Mouse (Mus musculus): ENCODE results near the gene Ffar4.

Gene Ffar4

DNA sequence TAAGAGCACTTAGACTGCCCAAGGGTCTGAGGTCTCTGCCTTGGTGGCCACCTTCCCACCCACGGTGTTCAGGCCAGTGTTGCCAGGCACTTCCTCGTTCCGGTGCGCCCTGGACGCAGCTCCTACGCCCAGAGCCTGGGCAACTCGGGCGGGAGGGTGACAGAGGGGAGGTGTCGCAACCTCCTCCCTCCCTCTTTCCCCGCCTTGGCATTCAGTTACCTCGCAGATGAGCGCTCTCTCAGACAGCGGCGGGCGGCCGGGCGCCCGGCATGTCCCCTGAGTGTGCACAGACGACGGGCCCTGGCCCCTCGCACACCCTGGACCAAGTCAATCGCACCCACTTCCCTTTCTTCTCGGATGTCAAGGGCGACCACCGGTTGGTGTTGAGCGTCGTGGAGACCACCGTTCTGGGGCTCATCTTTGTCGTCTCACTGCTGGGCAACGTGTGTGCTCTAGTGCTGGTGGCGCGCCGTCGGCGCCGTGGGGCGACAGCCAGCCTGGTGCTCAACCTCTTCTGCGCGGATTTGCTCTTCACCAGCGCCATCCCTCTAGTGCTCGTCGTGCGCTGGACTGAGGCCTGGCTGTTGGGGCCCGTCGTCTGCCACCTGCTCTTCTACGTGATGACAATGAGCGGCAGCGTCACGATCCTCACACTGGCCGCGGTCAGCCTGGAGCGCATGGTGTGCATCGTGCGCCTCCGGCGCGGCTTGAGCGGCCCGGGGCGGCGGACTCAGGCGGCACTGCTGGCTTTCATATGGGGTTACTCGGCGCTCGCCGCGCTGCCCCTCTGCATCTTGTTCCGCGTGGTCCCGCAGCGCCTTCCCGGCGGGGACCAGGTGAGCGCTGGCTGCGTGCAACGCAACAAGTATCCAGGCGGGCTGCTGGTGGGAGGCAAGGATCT lies at the start of gene Ffar4:
Gene Ffar4 (plus strand): TSS at position 214 of the 901 bp plus-strand sequence.
- no peak for DNase-seq (ENCODE audit: low spot score)

DNA sequence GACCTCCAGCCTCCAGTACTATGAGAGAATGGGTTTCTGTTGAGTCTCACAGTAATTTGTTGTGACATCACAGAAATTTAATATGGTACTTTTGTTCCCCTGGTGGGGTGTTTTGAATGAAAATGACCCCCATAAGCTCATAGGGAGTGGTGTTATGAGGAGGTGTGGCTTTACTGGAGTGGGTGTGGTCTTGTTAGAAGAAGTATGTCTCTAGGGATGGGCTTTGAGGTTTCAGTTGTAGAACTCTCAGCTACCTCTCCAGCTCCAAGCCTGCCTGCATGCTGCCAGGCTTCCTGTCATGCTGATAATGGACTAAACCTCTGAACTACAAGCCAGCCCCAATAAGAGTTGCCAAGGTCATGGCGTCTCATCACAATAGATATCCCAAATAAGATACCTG lies 47.2 kb upstream of the Ffar4 start:
- no peak for DNase-seq (ENCODE audit: low spot score)

DNA sequence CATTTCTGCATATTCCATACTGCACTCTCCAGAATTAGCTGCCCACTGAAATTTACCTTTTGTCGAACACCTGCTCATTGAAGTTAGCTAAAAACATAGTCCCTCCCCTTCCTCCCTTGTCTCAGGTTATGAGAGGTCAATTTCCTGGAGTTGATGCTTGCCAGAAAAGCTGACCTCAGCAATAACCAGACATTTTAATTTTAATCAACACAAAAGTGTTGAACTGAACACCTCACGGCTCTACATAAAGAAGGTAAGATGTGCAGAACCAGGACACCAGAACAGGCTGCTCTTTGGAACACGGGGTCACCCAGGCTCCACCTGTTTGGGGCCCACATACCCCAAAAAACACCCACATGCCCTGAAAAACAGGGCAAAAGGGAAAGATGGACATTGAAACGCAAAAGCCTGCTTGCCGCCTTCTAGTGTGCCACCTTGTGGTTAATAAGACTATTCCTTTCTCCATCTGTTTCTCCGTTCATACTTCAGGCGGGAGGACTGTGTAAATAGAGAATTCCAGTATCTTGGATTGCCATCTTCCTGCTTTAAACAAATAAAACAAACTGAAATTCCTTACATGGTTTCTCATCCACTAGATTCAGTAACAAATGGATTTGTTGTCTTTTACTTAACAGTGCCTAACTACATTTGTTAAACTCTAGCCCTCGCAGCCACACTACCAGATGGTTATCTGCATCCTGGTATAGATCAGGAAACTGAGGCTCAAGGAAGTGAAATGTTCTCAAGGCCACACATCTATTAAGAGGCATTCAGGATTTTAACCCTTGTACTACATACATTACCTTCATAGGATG lies 43.4 kb upstream of the Ffar4 start:
- no peak for DNase-seq (ENCODE audit: low spot score)

DNA sequence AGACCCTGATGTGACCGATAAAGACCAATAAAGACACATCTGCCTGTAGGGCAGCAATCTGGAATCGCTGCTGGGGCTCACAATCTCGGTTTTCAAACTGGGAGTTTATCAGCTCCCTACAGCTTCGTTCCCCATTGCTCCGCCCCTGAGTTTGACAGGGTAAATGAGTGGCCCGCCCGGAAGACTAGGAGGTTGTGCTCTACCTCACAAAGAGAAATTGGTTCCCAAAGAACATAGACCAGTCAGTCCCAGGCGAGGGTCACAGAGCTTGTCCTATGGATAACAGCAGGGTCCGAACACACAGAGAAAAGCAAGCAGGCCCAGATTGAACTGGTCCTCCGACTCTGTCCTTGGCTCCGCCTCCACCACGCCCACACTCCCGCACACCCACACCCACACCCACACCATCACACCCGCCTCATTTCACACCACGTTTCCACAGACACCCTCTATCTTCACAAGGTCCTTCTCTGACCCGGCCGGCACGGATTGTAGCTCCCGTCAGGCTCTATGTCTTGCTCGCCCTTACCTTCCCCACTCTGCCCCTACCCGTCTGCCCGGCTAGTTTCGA lies 42.6 kb upstream of the Ffar4 start:
- peak; percentile 78 for DNase-seq (ENCODE audit: low spot score)

DNA sequence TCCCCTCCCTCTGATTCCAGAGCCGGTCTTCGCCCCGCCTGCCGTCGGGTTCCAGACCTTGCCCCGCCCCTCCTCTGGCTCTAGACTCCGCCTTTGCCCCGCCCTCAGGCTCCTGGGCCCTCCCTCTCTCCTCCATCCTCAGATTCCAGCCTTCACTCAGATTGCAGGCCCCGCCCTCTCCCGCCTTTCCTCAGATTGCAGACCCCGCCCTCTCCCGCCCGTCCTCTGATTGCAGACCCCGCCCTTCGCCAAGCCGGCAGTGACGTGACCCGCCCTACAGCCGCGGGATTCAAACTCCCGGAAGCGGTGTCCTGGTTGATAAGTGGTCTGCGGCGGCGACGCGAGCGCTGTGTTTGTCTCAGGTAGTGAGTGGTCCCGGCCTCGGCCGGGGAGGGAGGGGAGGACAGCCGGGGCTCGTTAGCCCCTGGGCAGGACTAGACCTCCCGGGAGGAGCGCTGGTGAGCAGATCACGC lies 42.1 kb upstream of the Ffar4 start, which contains the start of gene Cep55:
Gene Cep55 (plus strand): TSS at position 292 of the 473 bp plus-strand sequence.
- peak; percentile 95 for DNase-seq (ENCODE audit: low spot score)

DNA sequence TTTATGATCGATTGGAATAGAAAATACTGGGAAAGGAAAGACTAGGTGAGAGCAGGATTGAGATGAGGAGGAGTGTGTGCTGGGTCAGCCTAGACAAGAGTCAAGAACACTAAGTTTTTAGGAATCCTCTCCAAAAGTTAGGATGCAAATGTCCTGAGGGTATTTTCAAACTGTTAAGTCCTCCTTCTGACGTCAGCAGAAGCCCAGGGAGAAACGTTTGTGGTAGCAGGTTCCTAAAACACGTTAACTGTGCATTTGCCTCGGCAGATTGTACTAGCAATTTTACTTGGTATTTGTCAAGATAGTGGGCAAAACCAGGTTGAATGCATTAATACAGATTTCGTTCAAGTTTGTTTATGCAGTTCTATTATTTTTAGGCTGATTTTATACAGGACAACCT lies 41.1 kb upstream of the Ffar4 start:
- no peak for DNase-seq (ENCODE audit: low spot score)

DNA sequence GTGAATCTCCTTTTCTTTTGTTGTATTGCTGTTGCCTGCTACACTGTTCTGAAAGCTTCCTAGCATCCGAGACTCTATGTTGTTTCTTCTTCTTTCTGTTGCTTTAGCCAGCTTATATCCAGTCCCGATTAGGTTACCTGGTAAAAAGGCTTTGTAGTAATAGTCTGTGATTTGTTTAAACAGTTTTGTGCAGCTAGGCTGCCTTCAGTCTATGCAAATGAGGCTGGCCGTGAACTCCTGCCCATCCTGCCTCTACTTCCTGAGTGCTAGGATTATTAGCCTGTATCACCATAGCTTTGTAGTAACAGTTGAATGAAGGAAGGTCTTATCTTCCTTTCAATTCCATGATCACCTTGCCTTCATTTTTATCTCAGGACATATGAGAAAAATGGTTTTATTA lies 40.6 kb upstream of the Ffar4 start:
- no peak for DNase-seq (ENCODE audit: low spot score)

DNA sequence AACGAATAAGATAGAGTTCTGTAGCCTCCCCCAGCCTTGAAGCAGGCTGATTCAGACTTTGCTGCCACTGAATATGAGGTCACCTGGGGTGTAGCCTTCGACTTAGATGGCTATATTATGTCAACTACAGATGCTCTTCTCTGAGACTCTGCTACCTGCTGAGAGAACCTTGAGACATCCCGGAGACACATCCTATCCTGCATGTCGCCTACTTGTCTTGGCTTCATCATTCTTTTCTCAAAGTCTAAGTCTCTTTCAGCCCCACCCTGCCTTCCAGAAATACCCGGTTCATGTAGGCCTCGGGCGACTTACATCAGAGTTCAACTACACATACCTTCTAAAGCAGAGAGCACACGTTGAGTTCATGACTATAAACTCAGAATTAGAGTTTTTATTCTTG lies 39.9 kb upstream of the Ffar4 start:
- DNase-seq (ENCODE audit: low spot score), result no peak

DNA sequence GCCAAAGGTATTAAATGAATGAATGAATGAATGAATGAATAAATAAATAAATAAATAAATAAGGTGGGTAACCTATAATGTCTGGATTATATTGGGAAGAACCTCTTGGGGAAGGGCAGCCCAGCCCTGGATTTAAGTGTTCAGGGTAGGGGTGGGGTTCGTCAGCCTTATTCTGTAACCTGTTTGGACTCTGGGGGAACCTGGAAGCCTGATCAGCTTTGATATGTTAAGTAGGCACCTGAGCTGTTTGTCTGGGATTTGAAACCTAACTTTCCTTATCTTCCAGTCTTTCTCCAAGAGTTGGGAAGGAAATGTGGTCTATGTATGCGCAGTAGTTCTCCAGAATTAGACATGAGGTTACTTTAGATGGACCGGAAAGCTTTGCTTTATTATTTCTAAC lies 33.7 kb upstream of the Ffar4 start:
- DNase-seq (ENCODE audit: low spot score), result no peak

DNA sequence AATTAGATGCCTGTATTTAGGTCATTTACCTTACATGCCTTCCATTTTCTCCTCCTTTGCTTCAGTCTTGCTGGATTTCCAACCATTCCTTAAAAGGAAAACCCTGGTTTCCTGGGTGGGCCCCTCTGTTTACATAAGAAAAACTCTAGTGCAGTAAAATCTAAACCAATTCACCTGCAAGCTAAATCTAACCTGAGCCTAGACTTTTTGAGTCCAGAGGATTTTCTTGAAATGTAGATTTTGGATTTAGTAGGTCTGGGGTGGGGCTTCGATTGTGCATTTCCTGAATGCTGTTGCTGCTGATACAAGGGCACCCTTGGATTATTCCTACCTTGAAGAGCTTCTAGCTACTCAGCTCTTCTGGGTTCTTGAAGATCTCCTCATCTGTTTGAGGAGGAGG lies 32.8 kb upstream of the Ffar4 start:
- DNase-seq (ENCODE audit: low spot score), result no peak

DNA sequence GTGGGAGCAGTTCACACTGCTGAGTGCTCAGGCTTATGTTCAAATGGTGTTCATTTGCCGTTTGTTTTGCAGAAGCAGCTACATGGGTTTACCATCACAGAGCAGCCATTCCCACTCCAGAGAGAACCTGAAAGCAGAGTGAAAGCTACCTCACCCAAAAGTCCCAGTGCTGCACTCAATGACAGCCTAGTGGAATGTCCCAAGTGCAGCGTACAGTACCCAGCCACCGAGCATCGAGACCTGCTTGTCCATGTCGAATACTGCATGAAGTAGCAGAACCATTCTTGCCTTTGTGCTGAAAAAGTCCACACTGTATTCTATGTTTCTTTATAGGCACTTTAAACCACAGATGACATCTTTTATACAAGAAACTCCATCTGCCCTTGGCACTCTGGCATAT lies 23.6 kb upstream of the Ffar4 start:
- DNase-seq (ENCODE audit: low spot score), result no peak

DNA sequence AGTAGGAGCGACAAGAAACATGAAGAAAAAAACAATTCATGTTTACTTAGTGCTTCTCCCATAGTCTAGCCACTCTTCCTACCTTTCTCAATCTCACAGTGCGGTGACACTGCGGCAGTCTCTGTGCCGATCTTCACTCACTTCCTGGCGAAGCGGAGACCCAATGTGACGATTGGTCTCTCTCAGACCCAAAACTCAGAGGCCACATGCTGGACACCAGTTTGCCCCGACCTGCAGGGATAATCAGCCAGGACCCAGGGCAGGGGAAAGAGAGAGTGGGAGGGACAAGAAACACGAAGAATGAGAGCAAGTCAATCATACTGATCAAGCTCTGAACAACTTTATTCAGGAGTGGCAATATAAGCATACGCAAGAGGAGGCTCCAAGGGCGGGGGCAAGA lies 21.8 kb upstream of the Ffar4 start:
- DNase-seq (ENCODE audit: low spot score), result no peak

DNA sequence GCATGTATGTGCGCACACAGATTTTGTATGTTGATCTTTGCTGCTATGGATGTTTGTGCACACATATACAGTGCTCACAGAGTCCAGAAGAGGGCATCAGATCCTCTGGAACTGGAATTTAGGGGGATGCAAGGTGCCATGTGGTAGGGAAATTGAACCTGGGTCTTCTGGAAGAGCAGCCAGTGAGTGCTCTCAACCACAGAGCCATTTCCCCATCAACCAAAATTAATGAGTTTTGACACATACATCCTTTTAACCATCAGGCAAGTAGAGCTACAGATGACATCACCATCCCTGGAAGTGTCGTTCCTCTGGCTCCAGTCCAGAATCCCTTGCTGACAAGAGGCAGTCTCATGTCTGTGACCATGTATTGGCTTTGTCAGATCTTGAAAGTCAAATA lies 20.6 kb upstream of the Ffar4 start:
- DNase-seq (ENCODE audit: low spot score), result no peak

DNA sequence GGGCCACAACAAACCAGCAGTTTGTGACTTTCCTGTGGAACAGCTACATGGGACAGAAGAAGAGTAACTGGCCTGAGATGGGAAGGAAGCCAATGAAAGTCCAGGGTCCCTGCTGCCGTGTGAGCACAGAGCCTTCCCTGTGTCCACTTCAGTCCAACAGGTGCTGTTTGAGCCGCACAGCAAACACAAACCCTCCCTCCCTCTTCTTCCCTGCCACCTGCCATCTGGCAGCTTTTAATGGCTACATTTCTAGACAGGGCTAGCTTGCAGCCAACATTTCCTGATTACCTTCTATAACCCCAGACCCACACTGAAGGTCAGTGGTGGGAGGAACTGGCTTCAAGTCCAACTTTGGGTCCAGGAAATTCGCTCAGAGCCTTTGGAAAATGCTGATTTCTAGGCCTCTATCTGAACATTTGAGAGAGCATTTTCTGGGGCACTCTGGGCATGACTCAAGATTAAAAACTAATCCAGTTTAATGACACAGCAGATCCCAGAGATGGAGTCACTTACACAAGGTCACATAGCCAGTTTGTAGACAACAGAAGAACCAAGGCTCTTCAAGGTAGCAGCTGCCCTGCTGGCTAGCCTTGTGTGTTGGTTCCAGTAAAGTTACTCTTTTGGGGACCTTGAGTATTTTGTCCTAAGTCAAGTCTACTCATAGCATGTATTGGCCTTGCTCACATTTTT lies 18.9 kb upstream of the Ffar4 start:
- DNase-seq (ENCODE audit: low spot score), result no peak

DNA sequence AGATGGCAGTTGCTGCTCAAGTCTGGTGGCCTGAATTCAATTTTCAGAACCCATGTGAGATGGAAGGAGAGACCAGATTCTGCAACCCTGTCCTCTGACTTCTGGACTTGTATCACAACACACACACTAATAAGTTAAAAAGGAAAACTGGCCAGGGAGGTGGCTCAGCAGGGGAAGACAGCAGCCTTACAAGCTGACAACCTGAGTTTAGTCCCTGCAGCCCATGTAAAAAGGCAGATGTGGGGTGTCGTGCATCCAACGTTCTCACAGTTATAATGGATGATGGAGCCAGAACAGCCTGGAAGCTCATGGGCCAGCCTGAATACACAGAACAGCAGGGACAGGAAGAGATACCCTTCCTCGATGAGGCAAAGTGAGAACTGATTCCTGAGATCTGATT lies 15.5 kb upstream of the Ffar4 start:
- no peak for DNase-seq (ENCODE audit: low spot score)

DNA sequence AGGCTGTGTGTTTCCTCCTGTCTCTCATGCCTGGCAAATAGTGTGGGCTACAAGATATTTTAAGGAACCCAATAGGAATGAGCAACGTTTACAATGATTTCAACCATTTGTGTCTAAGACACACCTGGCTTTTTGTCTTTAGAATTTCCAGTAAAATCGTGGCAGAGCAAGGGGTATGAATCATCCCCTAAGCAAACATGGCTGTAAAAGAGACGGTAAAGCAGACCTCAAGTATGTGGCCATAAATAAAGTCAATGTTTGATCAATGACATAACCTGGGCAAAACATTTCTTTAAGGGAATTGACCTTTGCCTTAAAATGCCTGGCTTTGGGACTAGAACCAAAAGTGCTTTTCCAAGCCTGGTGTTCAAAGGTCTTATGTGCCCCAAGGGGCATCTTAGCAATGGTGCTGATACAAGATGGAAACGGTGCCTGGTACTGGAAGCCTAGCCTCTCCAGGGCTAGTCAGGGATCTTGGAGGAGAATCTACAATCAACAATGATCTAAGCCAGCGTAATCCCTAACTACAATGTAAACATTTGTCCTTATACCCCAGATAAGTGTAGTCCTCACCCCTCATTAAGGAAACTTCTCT lies 13.8 kb upstream of the Ffar4 start:
- DNase-seq (ENCODE audit: low spot score), result no peak

DNA sequence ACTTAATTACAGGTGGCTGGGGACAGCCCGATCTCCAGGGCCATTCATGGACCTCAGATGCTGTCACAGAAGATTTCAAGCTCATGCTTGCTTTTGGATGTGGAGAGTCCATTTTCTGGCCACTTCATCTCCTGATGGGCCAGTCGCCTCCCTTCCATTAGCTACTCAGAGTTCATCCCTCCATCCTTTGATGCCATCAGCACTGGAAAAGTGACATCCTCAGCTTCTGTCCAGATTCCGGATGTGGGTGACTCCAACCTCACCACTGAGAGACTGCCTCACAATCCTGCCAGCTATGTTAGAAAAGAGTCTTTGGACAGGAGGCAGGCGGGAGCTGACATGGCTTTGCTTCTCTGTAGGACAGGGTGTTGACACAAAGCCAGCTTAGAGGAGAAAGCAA lies 11.0 kb upstream of the Ffar4 start:
- no peak for DNase-seq (ENCODE audit: low spot score)

DNA sequence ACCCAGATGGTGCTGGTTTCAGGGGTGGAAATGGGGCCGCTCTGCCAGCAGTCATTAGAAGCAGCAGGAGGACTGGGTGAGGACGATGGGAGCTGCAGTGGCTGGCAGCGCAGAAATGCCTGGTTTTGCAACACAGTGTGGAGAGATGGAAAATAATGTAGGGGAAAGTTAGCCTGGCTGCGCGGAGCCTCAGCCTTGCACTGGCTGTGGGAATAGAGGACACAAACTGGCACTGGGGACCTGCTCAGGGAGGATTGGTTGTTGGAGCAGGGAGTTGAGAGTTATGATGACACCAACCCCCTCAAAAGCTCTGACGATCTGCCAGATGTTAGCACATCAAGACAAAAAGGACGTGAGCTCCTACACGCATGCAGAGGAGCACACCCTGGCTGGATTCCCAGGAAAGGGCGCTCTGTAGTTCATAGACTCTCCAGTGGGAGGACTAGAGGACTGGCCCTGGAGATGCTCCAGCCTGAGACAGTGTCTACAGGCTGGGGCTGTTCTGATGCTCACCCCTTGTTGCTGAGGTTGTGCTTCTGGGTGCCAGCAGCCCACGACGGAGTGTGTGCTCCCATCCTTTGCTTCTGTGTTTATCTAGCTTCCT lies 9.8 kb upstream of the Ffar4 start:
- DNase-seq (ENCODE audit: low spot score), result no peak

DNA sequence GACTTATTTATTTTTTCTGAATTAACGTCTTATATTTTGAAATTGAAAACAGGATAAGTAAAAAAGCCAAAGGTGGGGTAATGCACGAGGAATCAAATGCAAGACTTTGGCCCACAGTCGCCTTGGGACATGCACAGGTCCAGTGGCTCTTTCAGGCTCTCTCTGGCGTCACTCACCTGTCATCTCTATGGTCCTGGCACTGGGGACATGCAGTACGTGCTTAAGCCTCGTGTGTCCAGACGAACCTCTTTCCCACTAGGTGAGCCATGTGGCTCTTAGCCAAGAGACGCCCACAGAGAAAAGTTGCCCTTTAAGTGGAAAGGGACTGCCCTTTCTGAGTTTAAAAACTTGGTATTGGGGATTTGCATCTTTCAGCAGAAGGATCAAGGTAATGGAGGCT lies 7.5 kb upstream of the Ffar4 start:
- no peak for DNase-seq (ENCODE audit: low spot score)

DNA sequence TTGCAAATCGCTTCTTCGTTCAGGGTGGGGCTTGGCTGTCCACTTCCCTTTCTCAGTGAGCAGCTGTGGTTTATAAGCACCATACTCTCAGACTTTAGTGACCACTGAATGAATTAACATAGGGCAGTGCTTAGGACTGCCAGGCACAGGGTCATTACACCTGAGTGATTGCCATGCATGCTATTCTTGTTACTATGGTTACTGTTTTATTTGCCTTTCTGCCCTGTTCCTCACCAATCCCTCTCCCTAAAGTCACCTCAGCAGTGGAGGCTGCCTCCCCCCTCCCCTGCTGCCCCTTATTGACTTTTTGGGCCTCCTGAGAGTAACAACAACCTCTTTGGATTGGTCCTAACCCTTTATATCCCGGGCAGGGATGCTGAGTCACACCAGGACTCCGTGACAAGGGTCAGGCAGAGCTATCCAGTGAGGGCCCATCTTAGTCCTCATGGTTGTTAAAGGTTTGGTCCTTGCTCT lies 5.3 kb upstream of the Ffar4 start:
- DNase-seq (ENCODE audit: low spot score), result no peak

DNA sequence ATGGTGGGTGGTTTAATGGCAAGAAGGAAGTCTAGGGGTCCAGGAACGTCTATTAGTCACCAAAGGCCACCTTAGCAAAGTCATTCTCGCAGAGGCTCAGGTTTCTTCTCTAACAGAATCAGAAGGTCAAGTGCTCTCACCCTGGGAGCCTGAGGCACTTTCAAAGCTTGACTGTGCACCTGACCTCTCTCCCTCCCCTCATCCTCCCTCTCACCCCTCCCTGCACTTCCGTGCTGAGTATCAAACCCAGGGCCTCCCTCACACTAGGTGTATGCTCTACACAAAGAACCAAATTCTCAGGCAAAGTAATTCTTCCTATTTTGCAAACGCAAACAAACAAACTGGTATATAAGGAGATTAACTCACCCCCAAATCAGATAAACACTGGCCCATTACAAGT lies 640 bp upstream of the Ffar4 start:
- DNase-seq (ENCODE audit: low spot score), result no peak
